Mouse (Mus musculus) lung, adult 2 months (tissue): ENCODE data around the gene Vegfb.

Source experiments
- CTCF ChIP-seq: fragments of 200-500 bp; IDR thresholded peaks from 2 replicates; pipeline ENCODE4 v1.5.1; 2011; ENCODE audit warnings: mild to moderate bottlenecking, low read length, control low read depth; ENCODE audit not compliant: insufficient read depth
- POLR2A ChIP-seq: fragments of 200-500 bp; IDR thresholded peaks from 2 replicates; pipeline ENCODE4 v1.6.1; 2011; ENCODE audit warnings: low read depth, mild to moderate bottlenecking, control low read depth, low read length, borderline replicate concordance; ENCODE audit errors: extremely low read depth

DNA sequence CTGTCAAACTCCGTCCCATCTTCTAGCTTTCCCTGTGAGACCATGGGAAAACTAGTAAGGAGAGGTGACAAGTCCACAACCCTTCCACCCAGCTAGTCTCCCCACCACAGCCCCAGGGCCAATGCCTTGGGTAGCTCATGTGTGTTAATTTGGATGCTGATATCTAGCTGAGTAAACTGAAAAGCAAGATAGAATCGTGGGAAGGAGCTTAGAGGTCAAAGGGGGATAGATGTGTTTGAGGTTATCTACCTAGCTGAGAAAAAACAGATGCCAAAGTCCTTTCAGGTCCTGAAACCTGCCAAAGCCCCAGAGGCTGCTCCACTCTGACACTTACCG is 8.8 kb downstream of the Vegfb start:
- TF ChIP-seq CTCF (no peak), POLR2A (no peak)
